Mouse (Mus musculus): Measurements from ENCODE around the gene Ccnl2. TPM values are rescaled to one million over a fixed set of nuclear protein-coding genes. Genes with fewer than 3 reads are reported as not detected.
A peak's percentile ranks its signal among the peaks of the same experiment; 100 is the strongest.

Ccnl2 gene
- polyA plus RNA-seq, 1 experiment, result 24.7 TPM

DNA sequence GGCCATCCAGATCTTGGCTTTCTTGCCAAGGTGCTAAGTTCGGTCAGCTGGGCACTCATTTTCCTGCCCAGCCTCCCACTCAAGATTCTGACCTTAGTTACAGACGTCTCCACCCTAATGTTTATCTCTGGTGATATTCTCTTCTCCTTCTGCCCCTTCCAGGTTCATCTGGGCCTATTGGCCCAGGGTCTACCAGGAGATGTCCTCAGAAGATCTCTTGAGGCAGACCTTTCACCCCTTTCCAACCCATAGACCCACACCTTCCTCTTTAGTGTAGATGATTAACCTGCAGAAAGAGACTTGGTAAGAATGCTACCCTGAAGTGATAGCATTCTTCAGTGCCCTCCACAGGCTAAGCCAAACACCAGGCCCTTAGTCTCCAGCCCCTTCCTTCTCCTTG is 40.6 kb upstream of the Ccnl2 start:
- no peak overlapping the region for H3ac ChIP-seq (ENCODE audit: control insufficient read depth, insufficient read length)
- no peaks in the 10 kb centered on the region for H3K79me2 ChIP-seq (ENCODE audit: control insufficient read depth, insufficient read depth)
- H3K4me3 ChIP-seq, result no peak overlapping the region
- TF ChIP-seq POLR2AphosphoS2 (IDR thresholded peaks at IDR 0.05; ENCODE audit: insufficient read length, low read depth) (no peak), MYOD1 (IDR thresholded peaks at IDR 0.05; ENCODE audit: control insufficient read depth in 1 of 3, insufficient read length in 2 of 3, low read depth in 2 of 3) (no peak), MYOG (IDR thresholded peaks at IDR 0.05; ENCODE audit: control insufficient read depth in 1 of 3, insufficient read depth in 1 of 3, insufficient read length in 2 of 3, low read depth in 2 of 3) (no peak)
- H3K27me3 ChIP-seq (ENCODE audit: control insufficient read depth, insufficient read depth, insufficient read length), result no peaks in the 10 kb centered on the region
- H3K36me3 ChIP-seq (ENCODE audit: control insufficient read depth, insufficient read depth), result no peaks in the 10 kb centered on the region
- H3K4me2 ChIP-seq (ENCODE audit: low read depth), result no peak overlapping the region

DNA sequence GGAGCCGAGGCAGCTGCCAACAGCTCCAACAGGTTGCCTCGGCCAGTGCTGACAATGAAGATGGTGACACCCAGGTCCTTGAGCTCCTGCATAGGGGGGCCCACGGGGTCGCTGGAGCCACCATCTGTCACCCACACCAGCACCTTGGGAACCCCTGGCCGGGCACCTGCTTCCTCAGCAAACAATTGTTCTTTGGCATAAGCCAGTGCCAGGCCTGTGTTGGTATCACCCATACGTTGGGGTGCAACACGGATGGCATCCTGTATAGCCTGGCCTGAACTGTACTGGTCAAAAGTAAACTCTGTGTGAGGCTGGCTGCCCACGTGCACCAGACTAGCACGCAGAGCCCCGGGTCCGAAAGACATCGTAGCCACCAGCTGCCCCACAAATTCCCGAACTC is 39.5 kb upstream of the Ccnl2 start:
- H3K36me3 ChIP-seq (ENCODE audit: control insufficient read depth, insufficient read depth), result no peaks in the 10 kb centered on the region
- TF ChIP-seq E2F4 (IDR thresholded peaks at IDR 0.05; ENCODE audit: insufficient read depth) (no peak), USF1 (IDR thresholded peaks at IDR 0.05; ENCODE audit: low read depth) (no peak), MYOG (IDR thresholded peaks at IDR 0.05; ENCODE audit: control insufficient read depth in 1 of 3, insufficient read depth in 1 of 3, insufficient read length in 2 of 3, low read depth in 2 of 3) (no peak), POLR2AphosphoS2 (IDR thresholded peaks at IDR 0.05; ENCODE audit: insufficient read length, low read depth) (no peak), POLR2A (IDR thresholded peaks at IDR 0.05; ENCODE audit: insufficient read length, low read depth) (no peak), TCF12 (IDR thresholded peaks at IDR 0.05; ENCODE audit: insufficient read depth, poor library complexity, severe bottlenecking) (no peak), MAX (IDR thresholded peaks at IDR 0.05; ENCODE audit: low read depth) (no peak), REST (IDR thresholded peaks at IDR 0.05; ENCODE audit: insufficient read depth, insufficient read length) (no peak), SRF (IDR thresholded peaks at IDR 0.05; ENCODE audit: control insufficient read depth, insufficient read length, low read depth) (no peak), MYOD1 (IDR thresholded peaks at IDR 0.05; ENCODE audit: control insufficient read depth in 1 of 3, insufficient read length in 2 of 3, low read depth in 2 of 3) (no peak), TCF3 (IDR thresholded peaks at IDR 0.05; ENCODE audit: insufficient read length, low read depth) (no peak), CEBPB (IDR thresholded peaks at IDR 0.05; ENCODE audit: insufficient read depth, poor library complexity, severe bottlenecking) (no peak)
- H3K79me2 ChIP-seq (ENCODE audit: control insufficient read depth, insufficient read depth), result no peaks in the 10 kb centered on the region
- no peak overlapping the region for H3K4me2 ChIP-seq (ENCODE audit: low read depth)
- no peak overlapping the region for H3ac ChIP-seq (ENCODE audit: control insufficient read depth, insufficient read length)
- no peaks in the 10 kb centered on the region for H3K27me3 ChIP-seq (ENCODE audit: control insufficient read depth, insufficient read depth, insufficient read length)
- no peak overlapping the region for H3K4me3 ChIP-seq

DNA sequence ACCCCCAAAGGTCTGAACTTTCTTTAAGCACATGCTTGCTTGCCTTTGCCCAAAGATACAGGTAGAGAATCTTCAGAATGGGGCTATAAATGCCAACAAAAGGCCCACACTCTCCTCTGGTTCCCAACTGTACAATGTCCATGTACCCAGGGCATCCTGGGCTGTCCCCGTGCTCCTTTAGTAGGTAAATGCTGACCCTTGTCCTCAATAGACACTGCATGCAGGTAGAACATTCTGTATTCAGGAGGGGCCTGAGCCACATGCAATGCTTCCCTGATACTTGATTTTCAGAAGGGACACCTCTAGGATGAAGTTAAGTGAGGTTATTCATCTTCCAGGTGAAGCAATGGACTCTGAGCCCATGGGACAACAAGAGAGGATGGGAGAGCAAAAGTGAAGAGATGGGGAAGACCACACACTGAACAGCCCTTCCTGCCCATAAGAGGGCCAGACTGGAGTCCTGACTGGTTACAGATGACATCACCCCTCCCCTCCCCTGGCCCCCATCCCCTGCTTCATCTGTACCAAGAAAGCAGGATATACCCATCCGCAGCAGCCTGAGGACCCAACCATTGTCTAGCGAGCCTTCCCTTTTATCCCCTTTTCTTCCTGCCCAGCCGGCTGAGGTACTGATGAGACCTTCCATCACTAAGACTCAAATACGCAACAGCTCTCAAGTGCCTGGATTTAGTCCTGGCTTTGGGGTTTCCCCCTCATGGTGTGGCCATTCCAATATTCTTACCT is 38.8 kb upstream of the Ccnl2 start:
- Histone ChIP-seq H3K4me3 (peak overlapping the region; percentile 6), H3K36me3 (ENCODE audit: control insufficient read depth, insufficient read depth) (no peaks in the 10 kb centered on the region), H3ac (ENCODE audit: control insufficient read depth, insufficient read length) (no peak overlapping the region), H3K27me3 (ENCODE audit: control insufficient read depth, insufficient read depth, insufficient read length) (no peaks in the 10 kb centered on the region), H3K4me2 (ENCODE audit: low read depth) (peak overlapping the region; percentile 72), H3K79me2 (ENCODE audit: control insufficient read depth, insufficient read depth) (no peaks in the 10 kb centered on the region)
- TF ChIP-seq REST (IDR thresholded peaks at IDR 0.05; ENCODE audit: insufficient read depth, insufficient read length), result no peak
- TF ChIP-seq MYOG (IDR thresholded peaks at IDR 0.05; ENCODE audit: control insufficient read depth in 1 of 3, insufficient read depth in 1 of 3, insufficient read length in 2 of 3, low read depth in 2 of 3), result no peak
- no peak for TF ChIP-seq TCF3 (IDR thresholded peaks at IDR 0.05; ENCODE audit: insufficient read length, low read depth)
- no peak for TF ChIP-seq TCF12 (IDR thresholded peaks at IDR 0.05; ENCODE audit: insufficient read depth, poor library complexity, severe bottlenecking)
- no peak for TF ChIP-seq E2F4 (IDR thresholded peaks at IDR 0.05; ENCODE audit: insufficient read depth)

DNA sequence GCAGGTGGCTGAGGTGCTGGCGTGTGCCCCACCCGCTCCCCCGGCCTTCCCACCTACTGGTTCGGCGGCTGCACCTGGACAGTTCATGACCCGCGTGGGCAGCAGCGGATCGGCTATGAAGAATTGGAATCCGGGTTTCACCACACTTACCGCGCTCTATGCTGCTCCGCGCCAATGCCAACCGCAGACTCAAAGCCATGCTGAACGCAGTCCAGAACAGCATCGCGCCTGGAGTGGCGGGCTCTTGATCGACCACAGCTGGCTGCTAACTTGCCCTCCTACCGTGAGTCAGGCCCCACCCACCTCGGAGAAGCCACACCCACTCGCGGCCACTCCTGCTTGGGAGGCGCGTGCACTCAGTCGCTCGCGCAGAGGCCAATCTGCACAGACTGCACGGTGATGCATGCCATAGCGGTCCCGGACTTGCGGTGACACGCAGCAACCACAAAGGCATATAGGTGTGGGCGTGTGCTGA is 38.0 kb upstream of the Ccnl2 start, which contains the start of gene Vwa1:
Vwa1 (minus strand) TSS at position 419 of the 475 bp plus-strand sequence.
- Histone ChIP-seq H3K36me3 (ENCODE audit: control insufficient read depth, insufficient read depth) (no peaks in the 10 kb centered on the region), H3K4me3 (peak within 1 kb of the TSS; percentile 6), H3K79me2 (ENCODE audit: control insufficient read depth, insufficient read depth) (no peaks in the 10 kb centered on the region), H3K4me2 (ENCODE audit: low read depth) (peak within 1 kb of the TSS; percentile 72), H3ac (ENCODE audit: control insufficient read depth, insufficient read length) (no peak within 1 kb of the TSS), H3K27me3 (ENCODE audit: control insufficient read depth, insufficient read depth, insufficient read length) (no peaks in the 10 kb centered on the region)
- TF ChIP-seq MYOD1 (IDR thresholded peaks at IDR 0.05; ENCODE audit: control insufficient read depth in 1 of 3, insufficient read length in 2 of 3, low read depth in 2 of 3), result peak in 2 of 3 experiments; percentile 56 to 83
- TF ChIP-seq TCF3 (IDR thresholded peaks at IDR 0.05; ENCODE audit: insufficient read length, low read depth), result peak; percentile 2
- TF ChIP-seq POLR2A (IDR thresholded peaks at IDR 0.05; ENCODE audit: insufficient read length, low read depth), result peak; percentile 66
- TF ChIP-seq TCF12 (IDR thresholded peaks at IDR 0.05; ENCODE audit: insufficient read depth, poor library complexity, severe bottlenecking), result peak; percentile 7
- no peak for TF ChIP-seq SRF (IDR thresholded peaks at IDR 0.05; ENCODE audit: control insufficient read depth, insufficient read length, low read depth)
- TF ChIP-seq MAX (IDR thresholded peaks at IDR 0.05; ENCODE audit: low read depth), result no peak
- no peak for TF ChIP-seq E2F4 (IDR thresholded peaks at IDR 0.05; ENCODE audit: insufficient read depth)
- TF ChIP-seq MYOG (IDR thresholded peaks at IDR 0.05; ENCODE audit: control insufficient read depth in 1 of 3, insufficient read depth in 1 of 3, insufficient read length in 2 of 3, low read depth in 2 of 3), result peak in 2 of 3 experiments; percentile 24 to 52

All from myocyte (in vitro differentiated cells).